Mouse (Mus musculus) G1E (cell line): ENCODE results near the gene Nucb2. TPM values are rescaled to one million over a fixed set of nuclear protein-coding genes. Genes with fewer than 3 reads are reported as not detected.

ENCODE experiments used
- ATAC-seq: 2 replicates; pipeline ENCODE4 v1.8.0; 2016; ENCODE audit warnings: mild to moderate bottlenecking; ENCODE audit not compliant: insufficient number of reproducible peaks, poor library complexity, low FRiP score, severe bottlenecking; ENCODE audit errors: extremely low read depth
- DNase-seq: peaks from one replicate; pipeline ENCODE4 v3.0.0; 2012; ENCODE audit warnings: low spot score
- H3K27me3 ChIP-seq: 2 replicates; pipeline ENCODE4 v1.6.1; 2012; ENCODE audit warnings: mild to moderate bottlenecking, low read length, inconsistent platforms; ENCODE audit not compliant: insufficient read depth
- H3K36me3 ChIP-seq: replicated peaks from 2 replicates; pipeline ENCODE3; 2012; ENCODE audit warnings: mild to moderate bottlenecking, inconsistent platforms
- H3K4me1 ChIP-seq: 2 replicates; pipeline ENCODE4 v1.6.1; 2012; ENCODE audit warnings: low read depth, low read length, inconsistent platforms, mixed read lengths; ENCODE audit not compliant: insufficient read depth
- H3K4me3 ChIP-seq: 2 replicates; pipeline ENCODE4 v1.5.1; 2012; ENCODE audit warnings: low read depth, mild to moderate bottlenecking, inconsistent platforms, low read length, moderate library complexity, mixed read lengths
- H3K9me3 ChIP-seq: replicated peaks from 2 replicates; pipeline ENCODE4 v1.6.1; 2012; ENCODE audit warnings: inconsistent platforms
- CTCF ChIP-seq: IDR thresholded peaks from 2 replicates; pipeline ENCODE4 v1.5.1; 2012; ENCODE audit warnings: low read depth, low read length, inconsistent platforms, mixed read lengths
- GATA1 ChIP-seq: IDR thresholded peaks from 2 replicates; pipeline ENCODE4 v1.6.1; 2012; ENCODE audit warnings: borderline replicate concordance, low read length, inconsistent platforms, mixed read lengths
- GATA2 ChIP-seq: IDR thresholded peaks from 2 replicates; pipeline ENCODE4 v1.6.1; 2012; ENCODE audit warnings: low read depth, low read length, inconsistent platforms, borderline replicate concordance
- POLR2AphosphoS5 ChIP-seq: IDR thresholded peaks from 2 replicates; pipeline ENCODE4 v1.6.1; 2012; ENCODE audit warnings: low read depth, low read length, inconsistent platforms; ENCODE audit not compliant: insufficient replicate concordance
- TAL1 ChIP-seq: conservative IDR thresholded peaks from 2 replicates; pipeline ENCODE4 v1.6.1; 2012; ENCODE audit warnings: low read depth, low read length, inconsistent platforms, mixed read lengths
- polyA plus RNA-seq: library from polyadenylated mRNA; stranded (reverse); fragments of >175 nt; gene quantifications from 2 replicates; pipeline ENCODE4 v1.2.3, GENCODE M21; 2012
- total RNA-seq, 2 experiments: library from RNA; stranded (forward) in 1 of 2; stranded (reverse) in 1 of 2; fragments of 200-1000 nt in 1 of 2; fragments of >200 nt in 1 of 2; fragmentation: Nextera tagmentation in 1 of 2; gene quantifications; 2 replicates each; pipeline ENCODE4 v1.2.3; 2014 to 2017

Nucb2 gene
- total and polyA plus RNA-seq, 3 experiments = 0.64 to 6.0 (median 5.3) TPM

- ATAC-seq (no peak), DNase-seq (no peak)
- no peaks in the 10 kb centered on the region for H3K4me1 ChIP-seq
- H3K36me3 ChIP-seq = peaks cover 6% of the 10 kb centered on the region
- TF ChIP-seq GATA1 (no peak), TAL1 (no peak), POLR2AphosphoS5 (no peak), GATA2 (no peak), CTCF (no peak)
- H3K4me3 ChIP-seq = no peak overlapping the region
- no peaks in the 10 kb centered on the region for H3K9me3 ChIP-seq
- no peaks in the 10 kb centered on the region for H3K27me3 ChIP-seq
Measured at GRCm38 (mm10) chr7:116529793-116530192, 25.6 kb downstream of the Nucb2 start.

GRCm38 (mm10) chr7:116530470-116530869, 26.3 kb downstream of the Nucb2 start:
- ATAC-seq (no peak), DNase-seq (no peak)
- no peak overlapping the region for H3K4me3 ChIP-seq
- no peaks in the 10 kb centered on the region for H3K27me3 ChIP-seq
- TF ChIP-seq TAL1 (no peak), GATA1 (no peak), CTCF (no peak), POLR2AphosphoS5 (no peak), GATA2 (no peak)
- peaks cover 6% of the 10 kb centered on the region for H3K36me3 ChIP-seq
- H3K4me1 ChIP-seq = no peaks in the 10 kb centered on the region
- H3K9me3 ChIP-seq = no peaks in the 10 kb centered on the region

DNA sequence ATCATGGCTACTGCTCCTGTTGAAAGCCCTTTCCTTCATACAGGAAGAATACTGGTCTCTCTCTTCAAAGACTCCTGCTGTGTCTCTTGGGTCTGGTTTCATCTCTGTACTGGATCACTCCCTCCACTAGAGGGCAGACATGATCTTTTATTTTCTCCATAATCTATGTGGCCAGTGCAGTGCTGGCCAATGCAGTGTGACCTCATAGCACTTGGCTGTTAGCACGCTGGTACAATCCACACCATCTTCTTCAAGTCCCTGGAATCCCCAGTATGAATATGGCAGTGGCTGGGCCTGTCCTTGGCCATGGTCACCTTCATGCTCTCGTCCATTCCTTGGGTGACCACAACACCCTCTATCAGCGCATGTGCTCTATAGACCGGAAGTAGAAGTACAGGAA, 27.1 kb downstream of the Nucb2 start:
- DNase-seq (no peak), ATAC-seq (peak; percentile 45; the same call in 1 of the 2 replicates)
- no peak for TF ChIP-seq GATA2

DNA sequence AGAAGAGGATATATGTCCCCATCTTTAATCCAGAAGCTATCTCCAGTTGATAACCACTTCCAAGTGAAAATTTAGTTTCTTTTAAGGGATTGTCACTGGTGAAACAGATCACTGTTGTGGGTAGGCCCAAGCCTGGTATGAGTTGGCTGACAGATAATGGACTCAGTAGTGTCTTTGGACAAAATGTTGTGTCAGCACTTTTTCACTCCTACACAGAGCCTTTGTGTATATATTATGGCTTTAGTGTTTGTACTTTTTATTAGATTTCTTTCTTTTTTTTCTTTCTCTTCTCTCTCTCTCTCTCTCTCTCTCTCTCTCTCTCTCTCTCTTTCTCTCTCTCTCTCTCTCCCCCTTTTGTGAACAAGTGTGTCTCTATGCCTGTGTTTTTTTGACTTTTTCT, 52.7 kb downstream of the Nucb2 start:
- Histone ChIP-seq H3K9me3 (no peaks in the 10 kb centered on the region), H3K4me3 (no peak overlapping the region), H3K36me3 (no peaks in the 10 kb centered on the region), H3K27me3 (peaks cover 4% of the 10 kb centered on the region; the same call in 1 of the 2 replicates), H3K4me1 (no peaks in the 10 kb centered on the region)
- TF ChIP-seq TAL1 = no peak
- TF ChIP-seq GATA2 = no peak
- TF ChIP-seq CTCF = no peak
- no peak for TF ChIP-seq GATA1
- no peak for DNase-seq
- ATAC-seq = no peak

More for the DNA sequence above, 27.1 kb downstream of the Nucb2 start:
- Histone ChIP-seq H3K36me3 (peaks cover 3% of the 10 kb centered on the region), H3K4me3 (no peak overlapping the region), H3K27me3 (no peaks in the 10 kb centered on the region), H3K9me3 (no peaks in the 10 kb centered on the region), H3K4me1 (no peaks in the 10 kb centered on the region)

DNA sequence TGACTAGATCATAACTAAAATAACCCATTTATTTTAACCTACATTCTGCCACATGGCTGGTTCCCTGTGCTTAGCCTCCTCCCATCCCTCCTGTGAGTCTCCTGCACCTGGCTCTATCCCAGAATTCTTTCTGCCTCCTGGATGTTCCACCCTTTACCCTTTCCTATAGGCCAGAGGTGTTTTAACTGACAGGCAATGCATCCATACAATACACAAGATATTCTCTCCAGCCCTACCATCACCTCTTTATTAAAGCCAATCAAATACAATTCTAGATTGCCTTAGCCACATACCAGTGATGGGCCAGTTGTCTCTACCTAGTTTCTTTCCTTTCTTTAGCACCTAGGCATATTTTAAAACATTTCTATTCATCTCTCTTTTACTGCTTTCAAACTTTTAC, 70.4 kb downstream of the Nucb2 start:
- no peaks in the 10 kb centered on the region for H3K9me3 ChIP-seq
- TF ChIP-seq GATA2 (no peak), GATA1 (no peak)
- no peaks in the 10 kb centered on the region for H3K36me3 ChIP-seq
- DNase-seq (no peak), ATAC-seq (no peak)
- no peaks in the 10 kb centered on the region for H3K27me3 ChIP-seq
- H3K4me3 ChIP-seq = no peak overlapping the region
- no peaks in the 10 kb centered on the region for H3K4me1 ChIP-seq

Other genes with a start within 250 kb of the Nucb2 start
- 16.8 and 18.5 TPM in 2 replicates for gene Plekha7, start 196.0 kb upstream of the Nucb2 start, total RNA-seq (2014; fragmentation: Nextera tagmentation)
- 9.4 and 10.1 TPM in 2 replicates for gene Plekha7, start 196.0 kb upstream of the Nucb2 start, total RNA-seq (2017)
- gene Plekha7, start 196.0 kb upstream of the Nucb2 start, polyA plus RNA-seq = 33.4 and 37.8 TPM in 2 replicates
- gene Rps13, start 170.2 kb upstream of the Nucb2 start, total RNA-seq (2014; fragmentation: Nextera tagmentation) = 666 and 739 TPM in 2 replicates
- gene Rps13, start 170.2 kb upstream of the Nucb2 start, total RNA-seq (2017) = 2,275 and 3,588 TPM in 2 replicates
- gene Rps13, start 170.2 kb upstream of the Nucb2 start, polyA plus RNA-seq = 2,567 and 2,962 TPM in 2 replicates
- gene Pik3c2a, start 60.9 kb upstream of the Nucb2 start, total RNA-seq (2014; fragmentation: Nextera tagmentation) = 43.5 and 45.9 TPM in 2 replicates
- 16.3 and 19.6 TPM in 2 replicates for gene Pik3c2a, start 60.9 kb upstream of the Nucb2 start, total RNA-seq (2017)
- 0.51 and 0.69 TPM in 2 replicates for gene Pik3c2a, start 60.9 kb upstream of the Nucb2 start, polyA plus RNA-seq